Mouse (Mus musculus) MEL (cell line): ENCODE measurements around the gene Capn8. TPM values are rescaled to one million over a fixed set of nuclear protein-coding genes. Genes with fewer than 3 reads are reported as not detected.

ENCODE experiments used
- DNase-seq: peaks from one replicate; pipeline ENCODE4 v3.0.0; 2011; ENCODE audit warnings: low read depth, low spot score
- H3K27ac ChIP-seq: 2 replicates; pipeline ENCODE4 v1.5.1; 2012; ENCODE audit warnings: low read depth, mild to moderate bottlenecking, control low read depth, low read length, moderate library complexity; ENCODE audit not compliant: control insufficient read depth
- H3K27me3 ChIP-seq, 2 experiments: fragments of 150-350 bp in 1 of 2; sonication (generic) in 1 of 2; 2 replicates each; pipeline ENCODE4 v1.6.1; 2012; ENCODE audit warnings: low read length in 2 of 2, mild to moderate bottlenecking in 2 of 2, improper control_type of control experiment in 1 of 2, moderate library complexity in 1 of 2; ENCODE audit not compliant: insufficient read depth in 2 of 2, control insufficient read depth in 1 of 2
- H3K36me3 ChIP-seq, 2 experiments: 2 replicates each; pipeline ENCODE4 v1.6.1; 2012 to 2014; ENCODE audit warnings: low read length in 2 of 2, improper control_type of control experiment in 1 of 2, inconsistent platforms in 1 of 2, mild to moderate bottlenecking in 1 of 2; ENCODE audit not compliant: insufficient read depth in 2 of 2, control insufficient read depth in 1 of 2
- H3K4me1 ChIP-seq, 2 experiments: fragments of 150-350 bp in 1 of 2; sonication (generic) in 1 of 2; 2 replicates each; pipeline ENCODE4 v1.6.1; 2012; ENCODE audit warnings: low read length in 2 of 2, improper control_type of control experiment in 1 of 2, mild to moderate bottlenecking in 1 of 2; ENCODE audit not compliant: insufficient read depth in 2 of 2, control insufficient read depth in 1 of 2
- H3K4me3 ChIP-seq, 2 experiments: fragments of 150-350 bp in 1 of 2; sonication (generic) in 1 of 2; 2 replicates each; pipeline ENCODE4 v1.5.1; 2012; ENCODE audit warnings: low read depth in 2 of 2, low read length in 2 of 2, mild to moderate bottlenecking in 2 of 2, moderate library complexity in 2 of 2, control low read depth in 1 of 2, improper control_type of control experiment in 1 of 2; ENCODE audit not compliant: control insufficient read depth in 1 of 2, insufficient read depth in 1 of 2
- H3K79me2 ChIP-seq: 2 replicates; pipeline ENCODE4 v1.6.1; 2012; ENCODE audit warnings: mild to moderate bottlenecking, low read length, moderate library complexity; ENCODE audit not compliant: control insufficient read depth, poor library complexity, insufficient read depth
- H3K9ac ChIP-seq: 2 replicates; pipeline ENCODE4 v1.6.1; 2012; ENCODE audit warnings: low read depth, mild to moderate bottlenecking, control low read depth, low read length, moderate library complexity; ENCODE audit not compliant: control insufficient read depth, poor library complexity, severe bottlenecking
- H3K9me3 ChIP-seq: fragments of 150-350 bp; sonication (generic); replicated peaks from 2 replicates; pipeline ENCODE4 v1.6.1; 2012; ENCODE audit warnings: mild to moderate bottlenecking, low read length, improper control_type of control experiment, moderate library complexity; ENCODE audit not compliant: insufficient read depth
- CHD1 ChIP-seq: IDR thresholded peaks from 2 replicates; pipeline ENCODE4 v1.6.1; 2012; ENCODE audit warnings: low read depth, mild to moderate bottlenecking, inconsistent platforms, low read length, improper control_type of control experiment
- CHD2 ChIP-seq: IDR thresholded peaks from 2 replicates; pipeline ENCODE4 v1.6.1; 2011; ENCODE audit warnings: low read length, improper control_type of control experiment
- CTCF ChIP-seq, 3 experiments: IDR thresholded peaks in 2 of 3; conservative IDR thresholded peaks in 1 of 3; 2 replicates each; pipeline ENCODE4 v1.5.1; 2011 to 2012; ENCODE audit warnings: low read length in 3 of 3, low read depth in 2 of 3, mild to moderate bottlenecking in 2 of 3, improper control_type of control experiment in 1 of 3, inconsistent platforms in 1 of 3, mixed read lengths in 1 of 3, moderate library complexity in 1 of 3; ENCODE audit not compliant: control insufficient read depth in 1 of 3, insufficient read depth in 1 of 3, poor library complexity in 1 of 3, severe bottlenecking in 1 of 3
- ELF1 ChIP-seq: IDR thresholded peaks from 2 replicates; pipeline ENCODE4 v1.6.1; 2014; ENCODE audit warnings: low read depth, mild to moderate bottlenecking, inconsistent platforms, low read length, improper control_type of control experiment, moderate library complexity
- EP300 ChIP-seq, 2 experiments: IDR thresholded peaks; 2 replicates each; pipeline ENCODE4 v1.6.1; 2011; ENCODE audit warnings: improper control_type of control experiment in 2 of 2, low read length in 2 of 2, low read depth in 1 of 2, mild to moderate bottlenecking in 1 of 2
- ETS1 ChIP-seq: IDR thresholded peaks from 2 replicates; pipeline ENCODE4 v1.6.1; 2012; ENCODE audit warnings: low read depth, mild to moderate bottlenecking, inconsistent platforms, low read length, improper control_type of control experiment, moderate library complexity
- GATA1 ChIP-seq: IDR thresholded peaks from 2 replicates; pipeline ENCODE4 v1.6.1; 2011; ENCODE audit warnings: low read depth, low read length, improper control_type of control experiment
- HCFC1 ChIP-seq: IDR thresholded peaks from 2 replicates; pipeline ENCODE4 v1.6.1; 2012; ENCODE audit warnings: low read depth, mild to moderate bottlenecking, inconsistent platforms, low read length, improper control_type of control experiment, moderate library complexity
- JUND ChIP-seq: IDR thresholded peaks from 2 replicates; pipeline ENCODE4 v1.6.1; 2011; ENCODE audit warnings: low read depth, mild to moderate bottlenecking, improper control_type of control experiment, low read length
- KAT2A ChIP-seq: conservative IDR thresholded peaks from 2 replicates; pipeline ENCODE4 v1.6.1; 2012; ENCODE audit warnings: low read depth, low read length, improper control_type of control experiment, inconsistent platforms
- MXI1 ChIP-seq: IDR thresholded peaks from 2 replicates; pipeline ENCODE4 v1.6.1; 2011; ENCODE audit warnings: mild to moderate bottlenecking, low read depth, low read length, improper control_type of control experiment
- MYB ChIP-seq: IDR thresholded peaks from 2 replicates; pipeline ENCODE4 v1.6.1; 2011; ENCODE audit warnings: mild to moderate bottlenecking, low read depth, low read length, improper control_type of control experiment
- NELFE ChIP-seq: IDR thresholded peaks from 2 replicates; pipeline ENCODE4 v1.6.1; 2011; ENCODE audit warnings: low read depth, low read length, improper control_type of control experiment
- POLR2AphosphoS5 ChIP-seq: IDR thresholded peaks from 2 replicates; pipeline ENCODE4 v1.6.1; 2012; ENCODE audit warnings: low read depth, borderline replicate concordance, mild to moderate bottlenecking, inconsistent platforms, low read length, moderate library complexity, mixed read lengths
- RCOR1 ChIP-seq: IDR thresholded peaks from 2 replicates; pipeline ENCODE4 v1.6.1; 2012; ENCODE audit warnings: low read depth, mild to moderate bottlenecking, inconsistent platforms, low read length, improper control_type of control experiment
- SIN3A ChIP-seq: IDR thresholded peaks from 2 replicates; pipeline ENCODE4 v1.6.1; 2012; ENCODE audit warnings: low read length, improper control_type of control experiment, inconsistent platforms
- SMC3 ChIP-seq: IDR thresholded peaks from 2 replicates; pipeline ENCODE4 v1.6.1; 2011; ENCODE audit warnings: low read depth, low read length, improper control_type of control experiment
- TBP ChIP-seq: IDR thresholded peaks from 2 replicates; pipeline ENCODE4 v1.8.0; 2011; ENCODE audit warnings: low read depth, low read length, improper control_type of control experiment
- TCF12 ChIP-seq: IDR thresholded peaks from 2 replicates; pipeline ENCODE4 v1.6.1; 2014; ENCODE audit warnings: low read depth, mild to moderate bottlenecking, inconsistent platforms, low read length, improper control_type of control experiment, moderate library complexity
- UBTF ChIP-seq: IDR thresholded peaks from 2 replicates; pipeline ENCODE4 v1.6.1; 2012; ENCODE audit warnings: low read depth, mild to moderate bottlenecking, inconsistent platforms, low read length, improper control_type of control experiment, moderate library complexity, borderline replicate concordance; ENCODE audit not compliant: insufficient read depth
- USF1 ChIP-seq: IDR thresholded peaks from 2 replicates; pipeline ENCODE4 v1.6.1; 2014; ENCODE audit warnings: low read depth, mild to moderate bottlenecking, inconsistent platforms, low read length, improper control_type of control experiment, moderate library complexity
- USF2 ChIP-seq, 2 experiments: IDR thresholded peaks; 2 replicates each; pipeline ENCODE4 v1.6.1; 2011 to 2012; ENCODE audit warnings: improper control_type of control experiment in 2 of 2, low read length in 2 of 2, borderline replicate concordance in 1 of 2, inconsistent platforms in 1 of 2, low read depth in 1 of 2, mild to moderate bottlenecking in 1 of 2; ENCODE audit not compliant: insufficient read depth in 1 of 2
- ZKSCAN1 ChIP-seq: IDR thresholded peaks from 2 replicates; pipeline ENCODE4 v1.6.1; 2012; ENCODE audit warnings: low read depth, mild to moderate bottlenecking, inconsistent platforms, low read length, improper control_type of control experiment, moderate library complexity
- ZMIZ1 ChIP-seq: IDR thresholded peaks from 2 replicates; pipeline ENCODE4 v1.6.1; 2012; ENCODE audit warnings: low read depth, mild to moderate bottlenecking, inconsistent platforms, low read length, improper control_type of control experiment, moderate library complexity
- ZNF384 ChIP-seq: IDR thresholded peaks from 2 replicates; pipeline ENCODE4 v1.6.1; 2012; ENCODE audit warnings: low read depth, mild to moderate bottlenecking, inconsistent platforms, low read length, improper control_type of control experiment
- polyA plus RNA-seq, 2 experiments: library from polyadenylated mRNA; stranded (reverse) in 1 of 2; unstranded in 1 of 2; fragments of >175 nt in 1 of 2; fragments of >200 nt in 1 of 2; gene quantifications; 2 replicates each; pipeline versions ENCODE4 v1.2.1 to v1.2.4; 2012; ENCODE audit warnings: low replicate concordance in 2 of 2, low read depth in 1 of 2; ENCODE audit not compliant: insufficient read length in 2 of 2, insufficient read depth in 1 of 2, missing spikeins in 1 of 2
- total RNA-seq: library from RNA; depleted of rRNA; stranded (reverse); fragments of 300-350 nt; gene quantifications from 2 replicates; pipeline ENCODE4 v1.2.3, GENCODE M21; 2012

The Capn8 gene
- total and polyA plus RNA-seq, 3 experiments: not detected

GRCm38 (mm10) chr1:182518143-182518680 is 46.6 kb upstream of the Capn8 start:
- peaks cover 0 to 42% of the 10 kb centered on the region in 2 experiments; a peak in 2 of 4 replicates for H3K36me3 ChIP-seq
- peaks cover 7% of the 10 kb centered on the region; the same call in 1 of the 2 replicates for H3K79me2 ChIP-seq
- peak overlapping the region; percentile 12 for H3K9ac ChIP-seq
- no peaks in the 10 kb centered on the region for H3K9me3 ChIP-seq
- peaks cover 26 to 74% of the 10 kb centered on the region in 2 experiments for H3K4me1 ChIP-seq
- H3K27me3 ChIP-seq: no peaks in the 10 kb centered on the region
- H3K4me3 ChIP-seq: no peak overlapping the region; a peak in 1 of 4 replicates
- TF ChIP-seq POLR2AphosphoS5 (no peak), ZMIZ1 (no peak), MYB (no peak), CHD2 (no peak), HCFC1 (no peak), JUND (no peak), MXI1 (no peak), ZKSCAN1 (no peak), GATA1 (no peak), EP300 (IDR thresholded peaks at IDR 0.05; ENCODE audit: low read depth in 1 of 2, low read length in 2 of 2) (no peak; a peak in 1 of 4 replicates), SMC3 (no peak), KAT2A (no peak), TCF12 (no peak), UBTF (no peak), USF1 (no peak), ETS1 (no peak), USF2 (IDR thresholded peaks at IDR 0.05; ENCODE audit: borderline replicate concordance in 1 of 2, insufficient read depth in 1 of 2, low read depth in 1 of 2, low read length in 2 of 2) (no peak), RCOR1 (no peak)
- TF ChIP-seq, all 39 proteins: peak for 0
- H3K27ac ChIP-seq: no peak overlapping the region
- DNase-seq: peak; percentile 46

GRCm38 (mm10) chr1:182518811-182519210 is 46.0 kb upstream of the Capn8 start:
- no peak for TF ChIP-seq ZNF384
- TF ChIP-seq CHD1: no peak
- no peak for TF ChIP-seq UBTF
- no peak for TF ChIP-seq ZKSCAN1
- no peak for TF ChIP-seq MYB
- no peak for TF ChIP-seq NELFE
- no peak for TF ChIP-seq USF2 (IDR thresholded peaks at IDR 0.05; ENCODE audit: borderline replicate concordance in 1 of 2, insufficient read depth in 1 of 2, low read depth in 1 of 2, low read length in 2 of 2)
- no peak for TF ChIP-seq CTCF (IDR thresholded peaks at IDR 0.05 in 2 of 3, conservative IDR thresholded peaks at IDR 0.05 in 1 of 3; ENCODE audit: control insufficient read depth in 1 of 3, insufficient read depth in 1 of 3, low read depth in 2 of 3, low read length in 3 of 3, poor library complexity in 1 of 3, severe bottlenecking in 1 of 3)
- no peak for TF ChIP-seq ELF1
- no peak for TF ChIP-seq HCFC1
- no peak for TF ChIP-seq POLR2AphosphoS5
- no peak for TF ChIP-seq SIN3A
- TF ChIP-seq TBP: no peak
- H3K9me3 ChIP-seq: no peaks in the 10 kb centered on the region
- no peaks in the 10 kb centered on the region for H3K27me3 ChIP-seq
- peaks cover 7% of the 10 kb centered on the region; the same call in 1 of the 2 replicates for H3K79me2 ChIP-seq
- H3K4me1 ChIP-seq: peaks cover 26 to 74% of the 10 kb centered on the region in 2 experiments
- H3K4me3 ChIP-seq: no peak overlapping the region
- peaks cover 0 to 40% of the 10 kb centered on the region in 2 experiments; a peak in 2 of 4 replicates for H3K36me3 ChIP-seq
- no peak for DNase-seq
- H3K9ac ChIP-seq: no peak overlapping the region
- no peak overlapping the region for H3K27ac ChIP-seq
